Mouse (Mus musculus) lung, postnatal 0 days (tissue): ENCODE measurements at regions not wholly inside any gene's neighbourhood (a gene's known extent, or its start where the extent isn't known, plus 50 kb on each side); places are given as distances from the start of the nearest gene placed in this dataset.

Experiments
- ATAC-seq: fragments of 200-750 bp; cut with Nextera tagmentation; 2 replicates; pipeline ENCODE4 v1.8.0; 2017; ENCODE audit warnings: moderate library complexity
- DNase-seq: peaks from one replicate; pipeline ENCODE4 v3.0.0-alpha.2; 2016; ENCODE audit warnings: low spot score
- H3K27ac ChIP-seq: fragments of 300-500 bp; sonication (generic); 2 replicates; pipeline ENCODE4 v1.5.1; 2014; ENCODE audit warnings: antibody characterized with exemption, mild to moderate bottlenecking, low read length, mixed read lengths
- H3K27me3 ChIP-seq: fragments of 300-500 bp; sonication (generic); replicated peaks from 2 replicates; pipeline ENCODE4 v1.6.1; 2014; ENCODE audit warnings: low read length, mixed read lengths; ENCODE audit not compliant: insufficient read depth
- H3K36me3 ChIP-seq: fragments of 300-500 bp; sonication (generic); 2 replicates; pipeline ENCODE4 v1.6.1; 2014; ENCODE audit warnings: low read length, mixed read lengths; ENCODE audit not compliant: insufficient read depth
- H3K4me1 ChIP-seq: fragments of 300-500 bp; sonication (generic); 2 replicates; pipeline ENCODE4 v1.6.1; 2014; ENCODE audit warnings: antibody characterized with exemption, low read depth, low read length, mixed read lengths; ENCODE audit not compliant: insufficient read depth
- H3K4me2 ChIP-seq: fragments of 300-500 bp; sonication (generic); replicated peaks from 2 replicates; pipeline ENCODE4 v1.6.1; 2014; ENCODE audit warnings: low read depth, mild to moderate bottlenecking, low read length, moderate library complexity, mixed read lengths
- H3K4me3 ChIP-seq: fragments of 300-500 bp; sonication (generic); 2 replicates; pipeline ENCODE4 v1.5.1; 2014; ENCODE audit warnings: low read depth, low read length
- H3K9ac ChIP-seq: fragments of 300-500 bp; sonication (generic); replicated peaks from 2 replicates; pipeline ENCODE4 v1.6.1; 2014; ENCODE audit warnings: low read depth, mild to moderate bottlenecking
- H3K9me3 ChIP-seq: fragments of 300-500 bp; sonication (generic); 2 replicates; pipeline ENCODE4 v1.6.1; 2016; ENCODE audit warnings: low read length, mixed read lengths
- CTCF ChIP-seq: IDR thresholded peaks from 2 replicates; pipeline ENCODE4 v1.5.1; 2016; ENCODE audit warnings: antibody characterized with exemption, mild to moderate bottlenecking
- EP300 ChIP-seq: IDR thresholded peaks from 2 replicates; pipeline ENCODE4 v1.6.1; 2016; ENCODE audit warnings: antibody characterized with exemption, mild to moderate bottlenecking, control low read depth
- WGBS: fragments of 180-500 bp; shearing (Covaris S2); extraction: QIAGEN DNeasy Blood & Tissue Kit; methylation state at CpG from one replicate; pipeline ENCODE4 v1.1.7; 2014; 5-methylcytosine and 5-hydroxymethylcytosine counted together

GRCm38 (mm10) chr13:44099511-44099910, 314.9 kb downstream of the Cd83 start:
- Histone ChIP-seq H3K36me3 (no peaks in the 10 kb centered on the region), H3K4me3 (no peak overlapping the region), H3K27me3 (no peaks in the 10 kb centered on the region), H3K4me1 (no peaks in the 10 kb centered on the region), H3K4me2 (no peak overlapping the region), H3K9me3 (no peaks in the 10 kb centered on the region), H3K27ac (no peak overlapping the region), H3K9ac (no peak overlapping the region)
- TF ChIP-seq EP300 (no peak), CTCF (no peak)
- WGBS: 73% methylated on average over 9 of the region's 9 CpGs
- ATAC-seq (no peak), DNase-seq (no peak)

- WGBS: 31% methylated on average over 21 of the region's 21 CpGs
- DNase-seq: peak; percentile 33
Observed at GRCm38 (mm10) chr13:44100125-44101067, 315.8 kb downstream of the Cd83 start.

GRCm38 (mm10) chr13:44101161-44101560, 316.6 kb downstream of the Cd83 start:
- Histone ChIP-seq H3K9me3 (no peaks in the 10 kb centered on the region), H3K27me3 (no peaks in the 10 kb centered on the region), H3K4me3 (no peak overlapping the region), H3K4me1 (no peaks in the 10 kb centered on the region), H3K27ac (no peak overlapping the region), H3K36me3 (no peaks in the 10 kb centered on the region), H3K4me2 (no peak overlapping the region), H3K9ac (no peak overlapping the region)
- TF ChIP-seq CTCF (no peak), EP300 (no peak)
- WGBS: 35% methylated on average over 6 of the region's 6 CpGs
- DNase-seq (no peak), ATAC-seq (no peak)

More at GRCm38 (mm10) chr13:44100125-44101067, 315.8 kb downstream of the Cd83 start:
- TF ChIP-seq EP300: no peak
- no peak for TF ChIP-seq CTCF
- Histone ChIP-seq H3K4me3 (no peak overlapping the region), H3K4me1 (no peaks in the 10 kb centered on the region), H3K9me3 (no peaks in the 10 kb centered on the region), H3K9ac (no peak overlapping the region), H3K4me2 (no peak overlapping the region), H3K27ac (no peak overlapping the region), H3K27me3 (no peaks in the 10 kb centered on the region), H3K36me3 (no peaks in the 10 kb centered on the region)
- peak; percentile 30; the same call in 1 of the 2 replicates for ATAC-seq

GRCm38 (mm10) chr13:44101806-44102205, 317.2 kb downstream of the Cd83 start:
- TF ChIP-seq CTCF (no peak), EP300 (no peak)
- Histone ChIP-seq H3K36me3 (no peaks in the 10 kb centered on the region), H3K27me3 (no peaks in the 10 kb centered on the region), H3K4me3 (no peak overlapping the region), H3K9me3 (no peaks in the 10 kb centered on the region), H3K9ac (no peak overlapping the region), H3K4me2 (no peak overlapping the region), H3K27ac (no peak overlapping the region), H3K4me1 (no peaks in the 10 kb centered on the region)
- WGBS: 66% methylated on average over 6 of the region's 6 CpGs
- ATAC-seq: no peak
- DNase-seq: no peak

- H3K4me3 ChIP-seq: no peak overlapping the region
- DNase-seq: no peak
- 74% methylated on average over 4 of the region's 4 CpGs for WGBS
- H3K36me3 ChIP-seq: no peaks in the 10 kb centered on the region
- H3K4me2 ChIP-seq: no peak overlapping the region
- no peak overlapping the region for H3K9ac ChIP-seq
- ATAC-seq: no peak
- no peaks in the 10 kb centered on the region for H3K27me3 ChIP-seq
- no peak overlapping the region for H3K27ac ChIP-seq
- no peak for TF ChIP-seq EP300
- no peak for TF ChIP-seq CTCF
- no peaks in the 10 kb centered on the region for H3K9me3 ChIP-seq
- H3K4me1 ChIP-seq: no peaks in the 10 kb centered on the region
Observed at GRCm38 (mm10) chr13:44102257-44102656, 317.7 kb downstream of the Cd83 start.

- no peaks in the 10 kb centered on the region for H3K9me3 ChIP-seq
- ATAC-seq (no peak), DNase-seq (no peak)
- no peaks in the 10 kb centered on the region for H3K36me3 ChIP-seq
- no peaks in the 10 kb centered on the region for H3K27me3 ChIP-seq
- H3K27ac ChIP-seq: no peak overlapping the region
- no peak overlapping the region for H3K4me2 ChIP-seq
- no peak overlapping the region for H3K4me3 ChIP-seq
- TF ChIP-seq CTCF (no peak), EP300 (no peak)
- WGBS: 91% methylated on average over 7 of the region's 7 CpGs
- H3K9ac ChIP-seq: no peak overlapping the region
- no peaks in the 10 kb centered on the region for H3K4me1 ChIP-seq
Observed at GRCm38 (mm10) chr13:44103340-44103739, 318.8 kb downstream of the Cd83 start.
